Mouse (Mus musculus) common myeloid progenitor, adult 5-6 weeks (primary cell): Measurements from ENCODE around the gene Trmt112. TPM values are rescaled to one million over a fixed set of nuclear protein-coding genes. Genes with fewer than 3 reads are reported as not detected.
"Not testable (repeated sequence)": the region's sequence is repeated elsewhere in the genome, so short reads cannot be mapped to it uniquely, and the experiment has no call there.

ENCODE experiments used
- ATAC-seq: replicated peaks from 2 replicates; pipeline ENCODE4 v1.8.0; 2016; ENCODE audit warnings: low read depth, mild to moderate bottlenecking, moderate TSS enrichment, inconsistent platforms; ENCODE audit not compliant: poor library complexity, severe bottlenecking
- total RNA-seq: library from RNA; stranded (forward); fragments of 200-1000, 187-1606 nt; gene quantifications from 2 replicates; pipeline ENCODE4 v1.2.3, GENCODE M21; 2017

Gene Trmt112
- total RNA-seq = 251 and 275 TPM in 2 replicates

GRCm38 (mm10) chr19:6909507-6910289, at the start of gene Trmt112, which contains the start of gene Prdx5:
Gene Trmt112, plus strand, starts transcription at chr19:6909698.
Gene Prdx5, minus strand, starts transcription at chr19:6910106.
- ATAC-seq = peak; percentile 79

GRCm38 (mm10) chr19:6859971-6860370, 49.5 kb upstream of the Trmt112 start:
- ATAC-seq = no peak

- no peak for ATAC-seq
Measured at GRCm38 (mm10) chr19:6860706-6861105, 48.8 kb upstream of the Trmt112 start.

GRCm38 (mm10) chr19:6861451-6861850, 48.0 kb upstream of the Trmt112 start:
- no peak for ATAC-seq

GRCm38 (mm10) chr19:6869355-6869754, 40.1 kb upstream of the Trmt112 start:
- peak; percentile 90 for ATAC-seq

GRCm38 (mm10) chr19:6871574-6872271, 37.8 kb upstream of the Trmt112 start:
- ATAC-seq = peak; percentile 79

- no peak for ATAC-seq
Measured at GRCm38 (mm10) chr19:6872701-6873100, 36.8 kb upstream of the Trmt112 start.

GRCm38 (mm10) chr19:6874257-6874656, 35.2 kb upstream of the Trmt112 start:
- ATAC-seq = no peak

- no peak for ATAC-seq
Measured at GRCm38 (mm10) chr19:6875834-6876233, 33.7 kb upstream of the Trmt112 start.

- no peak for ATAC-seq
Measured at GRCm38 (mm10) chr19:6876799-6877198, 32.7 kb upstream of the Trmt112 start.

GRCm38 (mm10) chr19:6877965-6878364, 31.5 kb upstream of the Trmt112 start:
- no peak for ATAC-seq

- no peak for ATAC-seq
Measured at GRCm38 (mm10) chr19:6892512-6892911, 17.0 kb upstream of the Trmt112 start.

GRCm38 (mm10) chr19:6893731-6894451, 15.6 kb upstream of the Trmt112 start:
- no peak for ATAC-seq

- ATAC-seq = not testable (repeated sequence)
Measured at GRCm38 (mm10) chr19:6895608-6896305, 13.7 kb upstream of the Trmt112 start.

GRCm38 (mm10) chr19:6899641-6900040, 9.9 kb upstream of the Trmt112 start:
- no peak for ATAC-seq

- ATAC-seq = no peak
Measured at GRCm38 (mm10) chr19:6903031-6903430, 6.5 kb upstream of the Trmt112 start.

GRCm38 (mm10) chr19:6904846-6905245, 4.7 kb upstream of the Trmt112 start:
- no peak for ATAC-seq

GRCm38 (mm10) chr19:6905498-6906159, 3.9 kb upstream of the Trmt112 start:
- ATAC-seq = no peak

- no peak for ATAC-seq
Measured at GRCm38 (mm10) chr19:6906199-6906598, 3.3 kb upstream of the Trmt112 start.

- no peak for ATAC-seq
Measured at GRCm38 (mm10) chr19:6907094-6907493, 2.4 kb upstream of the Trmt112 start.
